Mouse (Mus musculus): ENCODE measurements around the gene Lrrfip2.

Gene Lrrfip2

DNA sequence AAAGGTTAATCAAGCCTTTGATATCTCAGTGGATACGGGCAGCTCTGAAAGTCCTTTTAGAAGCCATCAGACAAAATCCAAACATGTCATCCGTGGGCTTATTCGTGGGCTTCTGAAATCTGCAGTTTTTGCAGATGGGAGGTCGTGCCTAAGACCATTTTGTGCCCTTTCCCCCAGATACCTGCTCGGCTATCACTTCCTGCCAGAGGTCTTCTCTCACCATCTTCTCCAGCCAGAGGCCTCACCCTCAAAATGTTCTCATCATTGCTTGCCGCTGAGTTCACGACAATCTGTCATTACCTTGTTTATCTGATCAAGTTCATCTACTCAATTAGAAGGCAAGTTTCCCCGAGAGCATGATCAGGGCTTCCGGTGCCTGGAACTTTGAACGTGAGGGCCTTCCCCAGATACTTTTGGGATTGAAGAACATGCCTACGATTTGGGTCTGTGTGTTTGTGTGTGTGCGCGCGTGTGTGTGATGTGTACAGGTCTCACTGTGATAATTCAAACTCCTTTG is at the start of gene Lrrfip2:
Gene Lrrfip2 (plus strand): TSS at position 467 of the 517 bp plus-strand sequence.
- DNase-seq (ENCODE audit: low read depth, low spot score), result no peak

DNA sequence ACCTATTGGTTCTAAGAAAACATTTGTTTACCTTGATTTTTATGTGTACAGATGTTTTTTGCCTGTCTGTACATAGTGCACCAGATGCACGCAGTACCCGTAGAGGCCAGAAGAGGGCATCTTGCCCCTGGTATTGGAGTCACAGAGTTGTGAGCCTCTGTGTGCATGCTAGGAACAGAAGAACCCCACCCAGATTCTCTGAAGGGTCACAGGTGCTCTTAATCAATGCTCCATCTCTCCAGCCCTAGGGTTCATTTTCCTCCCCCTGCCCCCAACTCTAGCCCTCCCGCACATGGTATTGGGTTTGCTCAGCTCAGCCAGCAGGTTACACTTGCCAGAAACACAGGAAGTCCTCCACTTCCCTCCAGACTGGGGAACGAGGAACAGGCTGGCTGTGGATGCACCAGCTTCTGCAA is 46.8 kb upstream of the Lrrfip2 start:
- peak; percentile 47 for DNase-seq (ENCODE audit: low read depth, low spot score)

GRCm38 (mm10) chr9:111072175-111072574 is 45.2 kb upstream of the Lrrfip2 start:
- no peak for DNase-seq (ENCODE audit: low read depth, low spot score)

DNA sequence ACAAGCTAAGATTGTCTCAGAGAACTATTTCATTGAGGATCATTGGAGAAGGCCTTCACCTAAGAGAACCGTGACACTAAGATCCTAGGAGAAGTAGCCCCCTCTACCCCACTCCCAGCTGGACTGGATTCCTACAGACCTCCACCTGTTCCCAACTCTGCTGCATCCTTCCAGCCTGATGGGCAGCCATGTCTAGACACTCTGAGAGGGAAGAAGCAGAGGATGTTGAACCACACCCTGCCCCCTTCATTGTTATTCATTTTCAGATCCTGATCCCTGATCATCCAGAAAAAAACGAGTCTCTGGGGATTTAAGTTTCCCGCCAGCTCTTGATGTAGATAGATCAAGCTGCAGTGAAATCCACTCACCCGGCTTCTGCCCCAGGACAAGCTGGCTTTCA is 44.4 kb upstream of the Lrrfip2 start:
- DNase-seq (ENCODE audit: low read depth, low spot score), result no peak

DNA sequence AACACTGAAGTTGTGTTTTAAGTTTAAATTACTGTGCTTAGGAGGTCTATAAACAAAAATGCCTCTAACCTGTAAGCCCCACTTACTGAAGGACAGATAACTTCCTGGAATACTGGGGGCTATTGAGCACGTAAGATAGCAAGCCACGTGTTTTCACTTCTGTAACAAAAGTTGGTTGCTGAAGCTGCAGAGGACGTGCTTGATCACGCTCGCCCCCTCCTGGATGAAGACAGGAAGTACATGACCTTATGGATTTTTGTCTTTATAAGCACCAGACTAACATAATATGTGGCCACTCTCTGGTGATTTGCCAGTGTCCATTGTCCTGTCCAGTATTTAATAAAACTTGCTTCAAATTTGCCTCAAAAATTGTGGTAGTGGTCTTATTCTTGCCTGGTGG is 39.6 kb upstream of the Lrrfip2 start:
- DNase-seq (ENCODE audit: low read depth, low spot score), result no peak

DNA sequence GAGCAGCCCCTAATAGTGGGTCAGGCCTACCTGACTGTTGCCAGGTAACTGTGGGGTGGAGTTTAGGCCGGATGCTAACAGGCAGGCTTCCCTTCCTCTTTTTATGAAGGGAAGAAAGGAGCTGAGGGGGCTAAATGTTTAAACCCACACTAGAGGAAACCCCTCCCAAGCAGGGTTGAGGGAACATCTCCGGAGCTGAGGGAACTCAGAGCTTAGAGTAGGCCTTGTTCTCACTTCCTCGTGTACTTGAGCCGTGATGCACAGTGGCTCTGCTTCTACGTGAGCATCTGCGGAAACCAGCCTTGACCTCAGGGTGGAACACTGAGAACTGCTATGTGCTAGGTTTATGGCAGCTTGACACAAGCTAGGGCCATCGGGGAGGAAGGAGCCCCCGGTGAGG is 36.6 kb upstream of the Lrrfip2 start:
- no peak for DNase-seq (ENCODE audit: low read depth, low spot score)

DNA sequence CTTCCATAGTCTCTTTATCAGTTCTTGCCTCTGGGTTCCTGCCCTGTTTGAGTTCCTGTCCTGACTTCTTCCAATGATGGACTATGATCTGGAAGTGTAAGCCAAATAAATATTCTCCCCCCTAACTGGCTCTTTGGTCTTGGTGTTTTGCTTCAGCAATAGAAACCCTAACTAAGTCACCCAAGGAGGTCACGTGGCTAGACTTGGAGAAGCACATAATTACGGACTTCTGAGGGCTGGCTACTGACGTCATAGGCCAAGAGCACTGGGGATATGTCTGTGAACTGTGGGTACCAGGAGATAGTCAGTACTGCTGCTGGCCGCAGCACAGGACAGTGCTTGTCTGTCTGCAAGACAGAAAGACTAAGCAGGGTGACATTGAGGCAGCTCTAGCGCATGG is 35.6 kb upstream of the Lrrfip2 start:
- DNase-seq (ENCODE audit: low read depth, low spot score), result no peak

DNA sequence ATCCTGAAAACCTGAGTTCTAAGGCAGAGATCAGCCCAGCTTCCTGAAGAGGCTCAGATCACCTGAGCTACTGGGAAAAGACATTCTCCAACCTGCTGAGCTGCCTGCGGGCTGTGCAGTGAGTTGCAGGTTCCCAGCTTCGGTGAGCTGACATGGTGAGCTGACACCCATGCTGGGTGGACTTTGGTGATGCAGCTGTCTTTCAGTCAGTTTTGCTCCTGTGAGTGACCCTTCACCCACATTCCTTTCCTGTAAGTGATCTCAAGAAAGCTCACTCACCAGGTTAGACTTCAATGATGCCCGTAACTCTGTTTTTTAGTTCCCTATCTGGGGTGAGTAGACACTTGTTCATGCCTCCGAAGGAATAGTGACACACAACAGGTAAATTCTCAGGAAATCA is 32.1 kb upstream of the Lrrfip2 start:
- no peak for DNase-seq (ENCODE audit: low read depth, low spot score)

DNA sequence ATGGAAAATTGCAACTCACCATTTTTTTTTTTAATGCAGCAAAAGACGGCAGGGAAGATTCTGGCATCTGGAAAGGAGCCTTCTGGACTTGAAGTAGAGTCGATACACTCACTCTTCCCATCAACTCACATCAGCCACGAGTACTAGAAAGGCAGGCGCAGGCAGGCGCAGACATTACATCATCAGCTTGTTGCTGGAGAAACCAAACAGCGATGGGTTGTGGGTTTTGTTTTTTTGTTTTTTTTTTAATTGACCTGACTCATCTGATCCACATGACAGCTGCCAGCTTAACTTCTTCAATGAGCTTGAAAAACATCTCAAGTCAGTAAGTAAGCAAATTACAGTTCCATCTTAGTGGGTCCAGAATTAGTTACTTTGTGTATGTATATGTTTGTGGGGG is 31.3 kb upstream of the Lrrfip2 start:
- DNase-seq (ENCODE audit: low read depth, low spot score), result no peak

DNA sequence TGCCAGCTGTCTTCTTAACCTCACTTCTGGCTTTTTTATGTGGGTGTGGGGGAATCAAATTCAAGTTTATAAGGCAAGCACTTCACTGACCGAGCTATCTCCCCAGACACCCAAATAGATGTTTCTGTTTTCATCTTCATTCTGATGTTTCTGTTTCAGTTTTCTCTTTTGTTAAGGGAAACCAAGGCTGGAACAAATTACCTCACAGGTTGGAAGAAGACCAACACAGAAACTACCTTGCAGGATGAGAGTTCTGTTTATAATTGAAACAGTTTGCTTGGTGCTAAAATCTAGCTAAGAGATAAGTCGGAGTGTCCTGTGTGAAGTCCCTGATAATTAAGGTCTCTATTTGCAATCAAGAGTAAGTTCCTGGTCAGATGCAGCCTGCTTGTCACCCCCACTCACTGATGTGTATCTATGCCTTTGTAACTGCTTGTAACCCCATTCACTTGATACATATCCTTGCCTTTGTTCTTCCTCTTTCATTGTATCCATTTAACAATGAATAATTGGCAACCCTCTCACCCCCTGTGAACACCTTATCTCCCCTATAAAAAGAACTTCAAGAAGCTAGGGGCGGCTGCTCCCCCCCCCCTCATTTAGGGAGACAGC is 30.3 kb upstream of the Lrrfip2 start:
- no peak for DNase-seq (ENCODE audit: low read depth, low spot score)

GRCm38 (mm10) chr9:111087960-111088359 is 29.4 kb upstream of the Lrrfip2 start:
- DNase-seq (ENCODE audit: low read depth, low spot score), result no peak

- no peak for DNase-seq (ENCODE audit: low read depth, low spot score)
Measured at GRCm38 (mm10) chr9:111088886-111089285, 28.5 kb upstream of the Lrrfip2 start.

DNA sequence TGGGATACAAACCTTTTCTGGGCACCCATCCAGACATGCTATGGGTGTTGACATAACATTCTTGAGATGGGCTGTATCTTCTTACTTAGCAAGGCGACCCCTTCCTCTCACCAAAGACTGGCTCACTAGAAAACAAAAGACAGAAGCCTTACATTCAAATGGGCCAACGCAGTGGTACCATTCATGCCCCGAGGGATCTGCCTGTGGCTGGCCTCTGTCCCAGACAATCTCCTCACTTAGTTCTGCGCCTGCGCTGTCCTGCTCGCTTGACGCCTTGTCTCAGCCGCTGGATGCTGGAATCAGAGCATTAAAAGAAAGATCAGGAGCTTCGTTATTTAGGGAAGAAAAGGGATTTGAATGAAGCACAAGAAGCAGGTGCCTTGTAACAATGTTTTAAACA is 24.7 kb upstream of the Lrrfip2 start:
- DNase-seq (ENCODE audit: low read depth, low spot score), result no peak

GRCm38 (mm10) chr9:111093094-111093493 is 24.3 kb upstream of the Lrrfip2 start:
- DNase-seq (ENCODE audit: low read depth, low spot score), result no peak

DNA sequence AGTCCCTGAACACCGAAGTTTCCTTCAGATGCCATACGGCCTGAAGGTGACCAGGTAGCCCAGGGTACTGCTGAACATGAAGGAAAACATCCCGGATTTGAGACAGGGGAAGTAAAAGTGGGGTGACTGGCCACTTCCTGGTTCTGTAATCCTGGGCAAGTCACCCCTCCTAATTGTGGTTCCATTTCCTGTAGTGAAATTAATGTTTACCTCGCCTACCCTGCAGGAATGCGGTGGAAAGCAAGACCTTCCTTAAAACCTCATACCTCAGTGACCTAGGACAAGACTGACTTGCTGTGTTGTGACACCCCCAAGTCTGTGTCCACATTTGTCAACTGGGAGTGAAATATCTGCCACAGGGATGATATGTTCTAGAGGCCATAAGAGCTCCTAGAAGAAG is 22.8 kb upstream of the Lrrfip2 start:
- no peak for DNase-seq (ENCODE audit: low read depth, low spot score)

GRCm38 (mm10) chr9:111095710-111096109 is 21.7 kb upstream of the Lrrfip2 start:
- DNase-seq (ENCODE audit: low read depth, low spot score), result no peak

DNA sequence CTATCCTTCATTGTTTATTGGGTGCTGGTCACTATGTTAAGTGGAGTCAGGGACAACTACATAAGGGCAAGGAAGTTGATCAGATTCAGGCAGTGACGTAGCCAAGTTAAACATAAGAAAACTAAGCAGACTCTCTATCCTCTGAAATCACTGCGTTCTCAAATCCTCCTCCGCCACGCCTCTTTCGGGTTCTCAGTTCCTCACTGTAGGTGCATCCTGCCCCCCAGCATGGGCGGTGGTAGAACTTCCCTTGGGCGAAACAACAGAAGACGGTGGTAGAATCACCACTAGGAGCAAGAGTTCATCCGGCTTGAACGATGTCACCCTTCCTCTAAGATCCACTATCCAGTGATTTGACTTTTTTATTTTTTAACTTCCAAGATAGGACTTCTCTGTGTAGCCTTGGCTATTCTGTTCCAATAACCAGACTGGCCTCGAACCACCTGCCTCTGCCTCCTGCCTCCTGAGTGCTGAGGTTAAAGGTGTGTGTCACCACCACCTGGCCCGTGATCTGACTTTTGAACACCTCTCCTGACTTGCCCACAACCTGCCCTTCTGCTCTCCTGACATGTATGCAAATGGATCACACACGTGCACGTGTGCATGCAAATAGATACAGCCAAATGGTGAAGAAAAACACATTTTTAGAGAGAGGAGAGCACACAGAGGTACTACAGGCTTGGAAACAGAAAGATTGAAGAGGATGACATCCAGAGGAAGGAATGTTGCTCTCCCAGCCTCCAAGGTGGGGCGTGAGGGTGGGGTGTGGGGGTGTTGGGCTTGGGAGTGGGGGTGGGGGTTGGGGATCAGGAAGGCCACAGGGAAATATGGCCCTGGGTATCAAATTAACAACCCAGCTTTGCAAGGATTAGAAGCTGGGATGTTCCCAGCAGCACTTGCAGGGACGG is 20.7 kb upstream of the Lrrfip2 start:
- DNase-seq (ENCODE audit: low read depth, low spot score), result no peak

DNA sequence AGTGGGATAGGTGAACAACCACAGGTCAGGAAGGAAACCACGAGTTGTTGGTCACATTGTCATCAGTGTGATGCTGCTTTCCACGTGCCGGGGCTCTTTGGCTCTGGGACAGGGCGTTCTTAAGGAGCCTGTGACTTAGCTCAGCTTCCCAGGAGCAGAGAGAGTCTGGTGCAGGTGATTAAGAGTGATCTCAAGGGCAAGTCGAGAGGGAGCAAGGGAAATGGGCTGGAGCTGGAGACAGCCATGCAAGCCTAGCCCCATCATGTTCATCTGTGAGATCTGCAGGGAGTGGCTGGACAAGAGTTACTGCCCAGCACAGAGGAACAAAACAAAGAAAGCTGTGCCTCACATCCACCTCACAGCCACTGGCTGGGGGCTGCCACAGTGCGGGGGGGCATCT is 19.8 kb upstream of the Lrrfip2 start:
- DNase-seq (ENCODE audit: low read depth, low spot score), result no peak

- no peak for DNase-seq (ENCODE audit: low read depth, low spot score)
Measured at GRCm38 (mm10) chr9:111100406-111100805, 17.0 kb upstream of the Lrrfip2 start.

DNA sequence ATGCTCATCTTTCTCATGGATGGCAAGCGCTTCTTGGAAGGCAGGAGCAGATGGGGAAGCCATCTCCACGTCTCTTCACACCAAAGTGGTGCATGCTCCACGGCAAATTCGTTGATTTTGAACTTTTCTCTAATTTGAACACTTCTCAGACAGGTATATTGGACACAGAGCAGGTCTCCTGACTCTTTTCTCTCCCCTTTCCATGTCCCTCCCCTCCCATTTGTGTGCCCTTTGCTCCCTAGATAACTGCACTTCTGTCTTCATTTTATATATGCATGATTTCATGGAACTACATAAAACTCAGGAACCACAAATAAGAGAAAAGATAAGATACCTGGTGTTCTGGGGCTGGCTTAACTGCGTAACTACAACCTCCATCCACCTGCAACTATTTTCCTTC is 14.1 kb upstream of the Lrrfip2 start:
- DNase-seq (ENCODE audit: low read depth, low spot score), result no peak

GRCm38 (mm10) chr9:111103893-111104292 is 13.5 kb upstream of the Lrrfip2 start:
- DNase-seq (ENCODE audit: low read depth, low spot score), result no peak

DNA sequence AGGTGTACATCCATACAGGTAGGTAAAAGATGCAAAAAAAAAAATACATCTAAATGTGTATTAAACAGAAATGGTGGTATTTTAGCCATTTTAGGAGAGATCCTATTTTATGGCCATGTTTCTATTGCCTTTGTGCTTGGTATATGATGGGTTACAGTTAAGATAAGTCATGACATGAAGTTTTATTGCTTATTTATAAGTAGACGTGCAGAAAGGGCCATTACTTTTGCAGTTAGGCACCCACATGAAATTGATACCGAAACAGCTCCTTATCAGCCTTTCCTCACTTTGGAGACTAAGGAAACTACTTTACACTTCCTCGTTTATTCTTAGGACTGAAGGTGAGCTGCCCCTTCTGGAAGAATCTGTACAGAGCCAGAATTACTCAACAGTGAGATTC is 9.5 kb upstream of the Lrrfip2 start:
- DNase-seq (ENCODE audit: low read depth, low spot score), result no peak

DNA sequence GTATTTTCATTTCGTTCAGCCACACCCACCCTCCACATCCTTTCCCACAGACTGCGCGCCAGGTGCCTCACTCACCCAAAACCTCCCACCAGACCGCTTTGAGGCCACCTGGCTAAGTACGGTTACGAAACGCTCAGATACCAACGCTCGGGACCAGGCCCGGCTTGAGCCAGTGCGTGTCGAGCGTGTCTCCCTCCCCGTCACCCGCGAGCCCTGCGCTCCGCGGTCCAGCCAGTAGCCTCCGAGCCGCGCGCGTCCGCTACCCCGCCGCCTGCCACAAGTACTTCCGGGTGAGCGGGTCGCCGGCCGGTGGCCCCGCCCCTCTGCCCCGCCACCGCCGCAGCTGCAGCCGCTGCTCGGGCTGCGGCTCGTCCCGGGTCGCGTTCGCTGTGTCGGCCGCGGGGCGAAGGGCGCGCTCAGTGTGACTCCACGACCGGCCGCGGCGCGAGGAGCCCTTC is 431 bp downstream of the Lrrfip2 start:
- peak; percentile 42 for DNase-seq (ENCODE audit: low read depth, low spot score)

All from WW6 (cell line).